Mouse (Mus musculus): ENCODE results near the gene Steap1. TPM values are rescaled to one million over a fixed set of nuclear protein-coding genes. Genes with fewer than 3 reads are reported as not detected.

Gene Steap1
- 0.73 and 1.6 TPM in 2 replicates for polyA plus RNA-seq (2015; fragmentation: Nextera tagmentation; extraction: Ambion mirVana)

DNA sequence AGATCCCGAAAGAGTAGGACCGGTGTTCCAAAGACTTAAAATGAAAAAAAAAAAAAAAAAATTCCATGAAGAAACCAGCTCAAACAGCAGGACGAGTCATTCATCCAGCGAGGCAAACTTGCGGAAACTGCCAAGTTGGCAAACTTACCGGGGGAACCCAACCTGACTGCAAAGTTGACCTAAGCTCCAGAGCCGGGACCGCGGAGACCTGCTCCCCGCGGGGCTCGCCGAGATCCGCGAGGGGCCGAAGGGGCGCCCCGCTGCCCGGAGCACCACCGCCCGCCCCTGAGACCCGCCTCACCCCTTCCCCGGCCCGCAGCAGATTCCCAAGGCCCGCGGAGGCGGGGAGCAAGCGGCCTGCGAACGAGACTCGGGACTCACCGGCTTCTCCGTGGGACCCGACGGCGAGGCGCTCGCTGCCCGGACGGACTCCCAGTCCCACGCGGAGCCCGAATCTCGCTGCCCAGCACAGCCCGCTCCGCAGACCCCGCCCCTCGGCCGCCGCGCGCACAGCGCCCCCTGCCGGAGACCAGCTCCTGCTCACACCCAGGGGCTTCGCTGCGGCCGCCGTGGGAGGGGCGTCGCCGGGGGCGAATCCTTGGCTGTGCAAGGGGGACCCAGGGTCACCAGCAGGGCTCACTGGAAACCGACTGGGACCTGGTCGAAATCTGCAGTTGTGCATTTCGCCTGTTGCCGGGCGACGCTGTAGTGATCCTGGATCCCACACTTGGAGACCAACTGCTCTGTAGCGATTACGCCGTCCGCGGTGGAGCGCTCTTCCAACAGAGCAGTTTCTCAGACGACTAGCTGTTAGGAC lies at the start of gene Steap1:
Gene Steap1, minus strand, starts transcription at position 461 of the 817 bp plus-strand sequence.
- Histone ChIP-seq H3K27ac (ENCODE audit: low read length) (no peak within 1 kb of the TSS), H3K9ac (ENCODE audit: low read depth, low read length) (peak within 1 kb of the TSS; percentile 63), H3K9me3 (replicated peaks; ENCODE audit: control insufficient read depth, low read length, poor library complexity, severe bottlenecking) (no peaks in the 10 kb centered on the region), H3K36me3 (ENCODE audit: control insufficient read depth, insufficient read depth, low read length) (no peaks in the 10 kb centered on the region), H3K4me3 (ENCODE audit: low read depth, low read length) (peak within 1 kb of the TSS; percentile 60), H3K27me3 (ENCODE audit: control insufficient read depth, insufficient read depth, low read depth, low read length) (peaks cover 7% of the 10 kb centered on the region), H3K4me2 (ENCODE audit: low read length) (peak within 1 kb of the TSS; percentile 98), H3K4me1 (ENCODE audit: control insufficient read depth, insufficient read depth, low read length) (peaks cover 3% of the 10 kb centered on the region; the same call in 1 of the 2 replicates)
- ATAC-seq: peak; percentile 93
- WGBS: under 1% methylated on average over 48 of the region's 75 CpGs

DNA sequence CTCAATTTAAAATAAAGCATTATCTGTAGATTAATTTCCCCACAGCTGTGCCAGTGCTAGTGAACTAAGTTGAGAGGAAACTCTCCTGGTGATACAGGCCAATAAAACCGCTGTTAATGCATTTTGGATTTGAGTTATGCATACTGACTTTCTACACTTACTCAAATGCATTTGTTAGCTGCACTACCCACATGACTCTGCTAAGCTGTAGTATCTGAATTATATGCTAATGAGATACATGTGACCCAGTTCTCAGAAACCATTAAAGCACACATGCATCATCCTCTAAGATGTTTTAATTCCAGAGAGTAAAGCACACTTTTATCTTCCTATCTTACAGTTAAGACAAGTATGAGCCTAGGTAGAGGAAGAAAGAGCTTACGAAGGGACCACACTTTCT lies 38.0 kb upstream of the Steap1 start:
- no peak overlapping the region for H3K27ac ChIP-seq (ENCODE audit: low read length)
- H3K27me3 ChIP-seq (ENCODE audit: control insufficient read depth, insufficient read depth, low read depth, low read length): no peaks in the 10 kb centered on the region
- H3K4me3 ChIP-seq (ENCODE audit: low read depth, low read length): no peak overlapping the region
- 81% methylated on average over 2 of the region's 2 CpGs for WGBS
- H3K9me3 ChIP-seq (replicated peaks; ENCODE audit: control insufficient read depth, low read length, poor library complexity, severe bottlenecking): no peaks in the 10 kb centered on the region
- H3K4me1 ChIP-seq (ENCODE audit: control insufficient read depth, insufficient read depth, low read length): no peaks in the 10 kb centered on the region
- no peak overlapping the region for H3K9ac ChIP-seq (ENCODE audit: low read depth, low read length)
- H3K4me2 ChIP-seq (ENCODE audit: low read length): no peak overlapping the region
- ATAC-seq: no peak
- no peaks in the 10 kb centered on the region for H3K36me3 ChIP-seq (ENCODE audit: control insufficient read depth, insufficient read depth, low read length)

DNA sequence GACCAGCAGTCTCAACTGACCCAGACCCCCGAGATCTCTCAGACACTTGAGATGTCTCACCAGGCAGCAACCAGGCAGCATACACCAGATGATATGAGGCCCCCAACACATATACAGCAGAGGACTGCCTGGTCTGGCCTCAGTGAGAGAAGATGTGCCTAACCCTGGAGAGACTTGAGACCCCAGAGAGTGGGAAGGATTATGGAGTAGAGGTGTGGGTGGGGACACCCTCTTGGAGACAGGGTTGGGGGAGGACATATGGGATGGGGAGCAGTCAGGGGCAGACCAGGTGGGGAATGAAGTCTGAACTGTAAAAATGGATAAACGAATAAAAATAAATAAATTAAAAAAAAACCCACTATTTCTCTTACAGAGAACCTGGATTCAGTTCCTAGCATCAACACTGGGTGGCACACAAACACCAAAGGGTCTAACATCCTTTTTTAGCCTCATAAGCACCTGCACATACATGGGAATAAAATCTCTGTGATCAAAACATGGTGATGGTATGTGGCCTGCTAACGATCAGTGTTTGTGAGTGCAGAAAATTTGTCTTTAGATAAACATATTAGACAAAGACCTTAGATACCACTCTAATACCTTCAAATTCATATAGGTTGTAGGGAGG lies 7.4 kb upstream of the Steap1 start:
- H3K4me3 ChIP-seq (ENCODE audit: low read depth, low read length): no peak overlapping the region
- H3K9me3 ChIP-seq (replicated peaks; ENCODE audit: control insufficient read depth, low read length, poor library complexity, severe bottlenecking): no peaks in the 10 kb centered on the region
- H3K27me3 ChIP-seq (ENCODE audit: control insufficient read depth, insufficient read depth, low read depth, low read length): no peaks in the 10 kb centered on the region
- no peaks in the 10 kb centered on the region for H3K36me3 ChIP-seq (ENCODE audit: control insufficient read depth, insufficient read depth, low read length)
- H3K9ac ChIP-seq (ENCODE audit: low read depth, low read length): no peak overlapping the region
- 0 out of 2 replicates have a peak, but pooled peaks have one; percentile 46 for ATAC-seq
- no peak overlapping the region for H3K27ac ChIP-seq (ENCODE audit: low read length)
- no peaks in the 10 kb centered on the region for H3K4me1 ChIP-seq (ENCODE audit: control insufficient read depth, insufficient read depth, low read length)
- 79% methylated on average over 3 of the region's 3 CpGs for WGBS
- H3K4me2 ChIP-seq (ENCODE audit: low read length): no peak overlapping the region

DNA sequence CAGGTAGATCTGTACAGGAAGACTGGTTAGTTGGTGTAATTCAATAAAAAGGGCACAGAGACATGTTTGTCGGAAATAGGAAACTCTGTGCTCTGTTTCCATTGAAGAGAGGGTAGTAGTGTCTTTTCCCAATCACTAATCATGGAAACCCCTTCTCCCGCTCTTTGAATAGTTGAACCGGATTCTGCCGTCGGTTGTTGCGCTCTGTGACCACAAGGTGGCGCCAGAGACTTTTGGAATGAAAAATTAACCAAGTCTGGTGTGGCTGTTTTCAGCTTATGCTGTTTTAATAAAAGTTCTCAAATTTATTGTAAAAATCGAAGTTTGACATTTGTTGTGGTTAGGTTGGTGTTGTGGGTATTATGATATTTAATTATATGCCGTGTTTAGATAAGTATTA lies 5.9 kb upstream of the Steap1 start:
- no peaks in the 10 kb centered on the region for H3K9me3 ChIP-seq (replicated peaks; ENCODE audit: control insufficient read depth, low read length, poor library complexity, severe bottlenecking)
- no peak overlapping the region for H3K9ac ChIP-seq (ENCODE audit: low read depth, low read length)
- H3K27me3 ChIP-seq (ENCODE audit: control insufficient read depth, insufficient read depth, low read depth, low read length): no peaks in the 10 kb centered on the region
- 2% methylated on average over 9 of the region's 9 CpGs for WGBS
- H3K4me2 ChIP-seq (ENCODE audit: low read length): no peak overlapping the region
- 0 out of 2 replicates have a peak, but pooled peaks have one; percentile 27 for ATAC-seq
- H3K27ac ChIP-seq (ENCODE audit: low read length): no peak overlapping the region
- no peak overlapping the region for H3K4me3 ChIP-seq (ENCODE audit: low read depth, low read length)
- H3K36me3 ChIP-seq (ENCODE audit: control insufficient read depth, insufficient read depth, low read length): no peaks in the 10 kb centered on the region
- no peaks in the 10 kb centered on the region for H3K4me1 ChIP-seq (ENCODE audit: control insufficient read depth, insufficient read depth, low read length)

DNA sequence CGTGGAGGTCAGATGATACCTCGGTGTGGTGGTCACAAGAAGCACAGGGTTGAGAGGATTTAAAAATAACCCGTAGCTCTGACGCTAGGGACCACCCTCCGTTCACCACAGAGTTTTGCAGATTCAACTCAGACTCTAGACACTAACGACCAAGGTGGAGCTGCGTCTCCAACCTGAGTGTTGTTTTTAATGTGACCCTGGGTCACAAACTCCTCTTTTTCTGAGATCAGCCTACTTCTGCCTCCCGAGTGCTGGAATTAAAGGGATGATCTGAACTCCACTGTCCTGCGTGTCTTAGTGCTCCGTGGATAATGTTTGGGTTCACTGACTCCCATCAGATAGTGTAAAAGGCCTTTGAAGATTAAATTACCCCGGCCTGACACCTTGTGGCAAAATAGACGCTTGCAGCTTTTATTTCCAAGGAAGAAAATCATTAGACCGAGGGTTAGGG lies 671 bp upstream of the Steap1 start:
- H3K36me3 ChIP-seq (ENCODE audit: control insufficient read depth, insufficient read depth, low read length): no peaks in the 10 kb centered on the region
- under 1% methylated on average over 13 of the region's 13 CpGs for WGBS

DNA sequence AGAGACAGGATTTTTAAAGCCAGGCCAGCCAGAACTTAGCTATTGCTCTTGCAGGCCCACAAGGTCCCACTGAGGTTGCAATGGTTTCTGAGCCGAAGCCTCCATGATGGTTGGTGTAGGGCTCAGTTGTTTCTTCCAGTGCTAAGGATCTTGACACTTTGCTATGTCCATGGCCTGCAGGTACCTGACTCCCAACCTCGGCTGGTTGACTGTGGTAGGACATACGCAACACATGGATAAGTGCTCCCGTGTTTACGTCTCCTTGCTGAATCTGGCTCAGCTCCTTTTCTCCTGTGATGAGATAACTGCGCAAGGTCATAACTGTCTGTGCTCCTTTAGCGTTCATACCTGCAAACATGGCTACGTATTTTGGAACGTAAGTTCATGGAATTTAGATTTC lies 14.7 kb downstream of the Steap1 start:
- ATAC-seq: no peak
- Histone ChIP-seq H3K9me3 (replicated peaks; ENCODE audit: control insufficient read depth, low read length, poor library complexity, severe bottlenecking) (no peaks in the 10 kb centered on the region), H3K4me1 (ENCODE audit: control insufficient read depth, insufficient read depth, low read length) (no peaks in the 10 kb centered on the region), H3K36me3 (ENCODE audit: control insufficient read depth, insufficient read depth, low read length) (no peaks in the 10 kb centered on the region), H3K4me2 (ENCODE audit: low read length) (no peak overlapping the region), H3K27me3 (ENCODE audit: control insufficient read depth, insufficient read depth, low read depth, low read length) (no peaks in the 10 kb centered on the region), H3K9ac (ENCODE audit: low read depth, low read length) (no peak overlapping the region), H3K27ac (ENCODE audit: low read length) (no peak overlapping the region), H3K4me3 (ENCODE audit: low read depth, low read length) (no peak overlapping the region)
- WGBS: 97% methylated on average over 9 of the region's 9 CpGs

More for the DNA sequence above, 671 bp upstream of the Steap1 start:
- H3K27me3 ChIP-seq (ENCODE audit: control insufficient read depth, insufficient read depth, low read depth, low read length): peaks cover 7% of the 10 kb centered on the region
- ATAC-seq: peak; percentile 83
- H3K9me3 ChIP-seq (replicated peaks; ENCODE audit: control insufficient read depth, low read length, poor library complexity, severe bottlenecking): no peaks in the 10 kb centered on the region
- H3K4me2 ChIP-seq (ENCODE audit: low read length): peak overlapping the region; percentile 98
- peaks cover 3% of the 10 kb centered on the region; the same call in 1 of the 2 replicates for H3K4me1 ChIP-seq (ENCODE audit: control insufficient read depth, insufficient read depth, low read length)
- H3K9ac ChIP-seq (ENCODE audit: low read depth, low read length): peak overlapping the region; percentile 63
- peak overlapping the region; percentile 60 for H3K4me3 ChIP-seq (ENCODE audit: low read depth, low read length)
- no peak overlapping the region for H3K27ac ChIP-seq (ENCODE audit: low read length)

DNA sequence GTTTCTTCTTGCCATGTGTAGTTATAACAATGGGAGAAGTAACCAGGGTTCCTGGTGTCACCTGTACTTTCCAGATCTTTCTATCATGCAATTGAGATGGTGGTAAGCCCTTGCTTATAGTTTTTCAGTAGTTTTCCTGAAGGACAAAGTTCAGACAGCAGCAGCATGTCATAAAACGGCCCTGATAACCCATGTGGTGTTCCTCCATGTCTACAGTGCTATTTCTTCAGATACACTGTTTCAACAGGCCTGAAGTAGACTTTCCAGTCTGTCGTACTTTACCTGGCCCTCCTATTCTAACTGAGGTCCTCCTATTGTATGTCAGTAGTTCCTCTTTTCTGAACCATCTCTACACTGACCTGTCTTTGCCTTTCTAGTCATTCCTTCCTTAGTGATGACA lies 16.3 kb downstream of the Steap1 start:
- ATAC-seq: no peak
- Histone ChIP-seq H3K4me1 (ENCODE audit: control insufficient read depth, insufficient read depth, low read length) (no peaks in the 10 kb centered on the region), H3K27ac (ENCODE audit: low read length) (no peak overlapping the region), H3K36me3 (ENCODE audit: control insufficient read depth, insufficient read depth, low read length) (no peaks in the 10 kb centered on the region), H3K9ac (ENCODE audit: low read depth, low read length) (no peak overlapping the region), H3K9me3 (replicated peaks; ENCODE audit: control insufficient read depth, low read length, poor library complexity, severe bottlenecking) (no peaks in the 10 kb centered on the region), H3K4me3 (ENCODE audit: low read depth, low read length) (no peak overlapping the region), H3K27me3 (ENCODE audit: control insufficient read depth, insufficient read depth, low read depth, low read length) (no peaks in the 10 kb centered on the region), H3K4me2 (ENCODE audit: low read length) (no peak overlapping the region)
- WGBS: 90% methylated on average over 2 of the region's 2 CpGs

DNA sequence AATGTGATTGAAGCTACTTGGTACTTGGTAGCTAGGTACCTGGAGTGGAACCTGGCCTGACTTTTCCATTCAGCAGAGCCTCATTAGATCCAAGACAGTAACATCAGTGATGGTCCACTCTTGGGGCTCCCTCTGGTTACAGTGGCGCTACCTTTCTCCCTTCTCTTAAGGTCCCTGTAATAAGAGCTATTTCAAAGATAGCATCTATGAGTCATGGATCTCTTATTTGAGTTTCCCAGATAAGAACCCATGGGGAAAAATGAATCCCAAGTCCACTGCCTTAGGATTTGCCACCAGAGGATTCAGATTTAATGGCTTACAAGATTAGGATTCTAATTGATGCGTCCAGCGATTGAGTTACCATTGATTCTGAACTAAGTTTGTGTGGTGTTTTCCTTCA lies 16.9 kb downstream of the Steap1 start:
- H3K9me3 ChIP-seq (replicated peaks; ENCODE audit: control insufficient read depth, low read length, poor library complexity, severe bottlenecking): no peaks in the 10 kb centered on the region
- H3K36me3 ChIP-seq (ENCODE audit: control insufficient read depth, insufficient read depth, low read length): no peaks in the 10 kb centered on the region
- H3K4me3 ChIP-seq (ENCODE audit: low read depth, low read length): no peak overlapping the region
- H3K4me1 ChIP-seq (ENCODE audit: control insufficient read depth, insufficient read depth, low read length): no peaks in the 10 kb centered on the region
- no peaks in the 10 kb centered on the region for H3K27me3 ChIP-seq (ENCODE audit: control insufficient read depth, insufficient read depth, low read depth, low read length)
- no peak overlapping the region for H3K4me2 ChIP-seq (ENCODE audit: low read length)
- no peak overlapping the region for H3K9ac ChIP-seq (ENCODE audit: low read depth, low read length)
- H3K27ac ChIP-seq (ENCODE audit: low read length): no peak overlapping the region
- 92% methylated on average over 3 of the region's 3 CpGs for WGBS
- no peak for ATAC-seq

DNA sequence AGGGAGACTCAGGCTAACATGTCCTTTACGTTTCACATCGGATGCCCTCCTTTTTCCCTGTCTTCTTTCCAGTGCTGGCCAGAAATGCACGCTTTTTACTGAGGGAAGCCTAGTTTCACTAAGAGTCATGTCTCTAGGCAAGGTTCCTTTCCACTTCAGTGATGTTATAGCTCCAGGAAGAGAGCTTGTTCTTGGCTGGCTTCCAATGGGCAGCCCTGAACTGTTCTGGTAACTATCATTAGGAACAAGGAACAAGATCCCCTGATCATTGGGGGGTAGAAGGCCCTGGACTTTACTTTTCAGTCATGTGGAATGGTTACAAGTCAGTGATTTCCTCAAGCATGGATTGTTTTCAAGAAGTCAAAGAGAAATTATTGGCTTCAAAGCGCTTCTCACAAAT lies 19.2 kb downstream of the Steap1 start:
- Histone ChIP-seq H3K4me1 (ENCODE audit: control insufficient read depth, insufficient read depth, low read length) (no peaks in the 10 kb centered on the region), H3K27me3 (ENCODE audit: control insufficient read depth, insufficient read depth, low read depth, low read length) (no peaks in the 10 kb centered on the region), H3K4me2 (ENCODE audit: low read length) (no peak overlapping the region), H3K9me3 (replicated peaks; ENCODE audit: control insufficient read depth, low read length, poor library complexity, severe bottlenecking) (no peaks in the 10 kb centered on the region), H3K9ac (ENCODE audit: low read depth, low read length) (no peak overlapping the region), H3K27ac (ENCODE audit: low read length) (no peak overlapping the region), H3K36me3 (ENCODE audit: control insufficient read depth, insufficient read depth, low read length) (no peaks in the 10 kb centered on the region), H3K4me3 (ENCODE audit: low read depth, low read length) (no peak overlapping the region)
- WGBS: 95% methylated on average over 4 of the region's 4 CpGs
- ATAC-seq: no peak
